13 mouse cellular contexts compared by ENCODE assay signal in genomic region chr14:46418371-46419097, GRCm38 (mm10). TPM values are rescaled to one million over a fixed set of nuclear protein-coding genes. Genes with fewer than 3 reads are reported as not detected.
DNase-seq lines count a peak whose midpoint lies in the region; ATAC-seq and TF ChIP-seq lines count a peak whose summit lies in the region.
"Had no signal": no experiment of that assay in that cellular context is flagged by ENCODE, and none has a peak within 500 bp of the region (broad histone marks: within the 10 kb centered on the region; RNA-seq: fewer than 3 reads in every experiment).

No protein-coding gene starts in this region.

- H3K9me3 ChIP-seq in kidney, embryonic 14.5 days (ENCODE audit: control insufficient read depth, low read length): no peaks in the 10 kb centered on the region
- H3K9me3 ChIP-seq in forebrain, embryonic 15.5 days: no peaks in the 10 kb centered on the region
- H3K9me3 ChIP-seq in midbrain, embryonic 13.5 days: no peaks in the 10 kb centered on the region
- no peaks in the 10 kb centered on the region for H3K9me3 ChIP-seq in liver, postnatal 0 days (ENCODE audit: low read length)
- H3K9me3 ChIP-seq: embryonic facial prominence, embryonic 12.5 days had no signal

- 66% methylated on average over 15 of the region's 15 CpGs for WGBS in kidney, embryonic 14.5 days
- 28% methylated on average over 15 of the region's 15 CpGs for WGBS in forebrain, embryonic 15.5 days
- 45% methylated on average over 15 of the region's 15 CpGs for WGBS in midbrain, embryonic 13.5 days
- WGBS in liver, postnatal 0 days (ENCODE audit: insufficient replicate concordance): 79% methylated on average over 15 of the region's 15 CpGs

- H3K4me3 ChIP-seq in kidney, embryonic 14.5 days (ENCODE audit: low read length): no peak overlapping the region
- H3K4me3 ChIP-seq in forebrain, embryonic 15.5 days: no peak overlapping the region
- no peak overlapping the region for H3K4me3 ChIP-seq in midbrain, embryonic 13.5 days (replicated peaks)
- no peak overlapping the region for H3K4me3 ChIP-seq in liver, postnatal 0 days (ENCODE audit: low read depth, low read length)
- H3K4me3 ChIP-seq: embryonic facial prominence, embryonic 12.5 days had no signal

- H3K27me3 ChIP-seq in kidney, embryonic 14.5 days (ENCODE audit: control insufficient read depth, insufficient read depth, low read length): no peaks in the 10 kb centered on the region
- no peaks in the 10 kb centered on the region for H3K27me3 ChIP-seq in forebrain, embryonic 15.5 days
- H3K27me3 ChIP-seq in midbrain, embryonic 13.5 days: no peaks in the 10 kb centered on the region
- H3K27me3 ChIP-seq in liver, postnatal 0 days (ENCODE audit: insufficient read depth, low read length): no peaks in the 10 kb centered on the region
- H3K27me3 ChIP-seq: embryonic facial prominence, embryonic 12.5 days had no signal

- no peak overlapping the region for H3K4me2 ChIP-seq in kidney, embryonic 14.5 days (replicated peaks; ENCODE audit: low read depth, low read length)
- no peak overlapping the region for H3K4me2 ChIP-seq in forebrain, embryonic 15.5 days (replicated peaks)
- H3K4me2 ChIP-seq in midbrain, embryonic 13.5 days (replicated peaks): no peak overlapping the region
- H3K4me2 ChIP-seq in liver, postnatal 0 days (ENCODE audit: low read depth, low read length): no peak overlapping the region
- H3K4me2 ChIP-seq: embryonic facial prominence, embryonic 12.5 days had no signal

- no peak overlapping the region for H3K9ac ChIP-seq in kidney, embryonic 14.5 days (ENCODE audit: low read depth, low read length)
- no peak overlapping the region for H3K9ac ChIP-seq in forebrain, embryonic 15.5 days (replicated peaks)
- H3K9ac ChIP-seq in midbrain, embryonic 13.5 days (replicated peaks): no peak overlapping the region
- H3K9ac ChIP-seq in liver, postnatal 0 days (replicated peaks): no peak overlapping the region
- H3K9ac ChIP-seq: embryonic facial prominence, embryonic 12.5 days had no signal

- ATAC-seq in kidney, embryonic 14.5 days (ENCODE audit: low FRiP score, low TSS enrichment): peak; percentile 77
- peak; percentile 55; the same call in 1 of the 2 replicates for ATAC-seq in forebrain, embryonic 15.5 days (replicated peaks)
- peak; percentile 67 for ATAC-seq in midbrain, embryonic 13.5 days
- no peak for ATAC-seq in liver, postnatal 0 days

- no peak overlapping the region for H3K27ac ChIP-seq in kidney, embryonic 14.5 days (ENCODE audit: low read depth, low read length)
- no peak overlapping the region for H3K27ac ChIP-seq in forebrain, embryonic 15.5 days (replicated peaks)
- 0 out of 2 replicates have a peak overlapping the region, but pooled peaks have one; percentile 0 for H3K27ac ChIP-seq in midbrain, embryonic 13.5 days
- no peak overlapping the region for H3K27ac ChIP-seq in liver, postnatal 0 days (ENCODE audit: low read depth)
- H3K27ac ChIP-seq: embryonic facial prominence, embryonic 12.5 days had no signal

- H3K4me1 ChIP-seq in kidney, embryonic 14.5 days (ENCODE audit: control insufficient read depth, insufficient read depth, low read length): no peaks in the 10 kb centered on the region
- H3K4me1 ChIP-seq in forebrain, embryonic 15.5 days: peaks cover 5% of the 10 kb centered on the region
- H3K4me1 ChIP-seq in midbrain, embryonic 13.5 days (replicated peaks): peaks cover 10% of the 10 kb centered on the region
- no peaks in the 10 kb centered on the region for H3K4me1 ChIP-seq in liver, postnatal 0 days (ENCODE audit: insufficient read depth)

- no peaks in the 10 kb centered on the region for H3K36me3 ChIP-seq in kidney, embryonic 14.5 days (ENCODE audit: control insufficient read depth, insufficient read depth, low read length)
- H3K36me3 ChIP-seq in forebrain, embryonic 15.5 days: no peaks in the 10 kb centered on the region
- H3K36me3 ChIP-seq in midbrain, embryonic 13.5 days: no peaks in the 10 kb centered on the region
- H3K36me3 ChIP-seq in liver, postnatal 0 days (replicated peaks; ENCODE audit: insufficient read depth, low read length): no peaks in the 10 kb centered on the region
- H3K36me3 ChIP-seq: embryonic facial prominence, embryonic 12.5 days had no signal

- no peak for TF ChIP-seq EP300 in liver, postnatal 0 days (IDR thresholded peaks at IDR 0.05; ENCODE audit: low read depth)

- no peak for TF ChIP-seq CTCF in liver, postnatal 0 days (IDR thresholded peaks at IDR 0.05; ENCODE audit: low read depth)

- peak; percentile 11 to 18 for DNase-seq in cerebellum, postnatal 14 days
- DNase-seq in cerebellum, adult 11-12 months: no peak
- DNase-seq in kidney, adult 18-20 months: no peak
- no peak for DNase-seq in Muller cell, postnatal 12 days (ENCODE audit: inconsistent ontology term)
- DNase-seq in liver, postnatal 0 days: no peak
- DNase-seq: cerebellum, adult 18-20 months; heart, adult 11 months; heart, postnatal 14 days; liver had no signal

RNA-seq across cellular contexts. Expression of gene Bmp4, which starts 28.1 kb away (rescaled TPM):
- polyA plus RNA-seq in kidney, embryonic 14.5 days (2014; fragmentation: Nextera tagmentation; extraction: Ambion mirVana): 23.7 and 31.5 TPM in 2 replicates
- polyA plus RNA-seq in forebrain, embryonic 15.5 days (2015; fragmentation: Nextera tagmentation; extraction: Ambion mirVana): 3.0 and 5.0 TPM in 2 replicates
- polyA plus RNA-seq in midbrain, embryonic 13.5 days (2015; fragmentation: Nextera tagmentation; extraction: Ambion mirVana): 2.6 and 5.7 TPM in 2 replicates
- 1.5 and 1.6 TPM in 2 replicates for polyA plus RNA-seq in liver, postnatal 0 days (2015; fragmentation: Nextera tagmentation; extraction: Ambion mirVana)

RNA-seq across cellular contexts. Expression of gene Gm15217, which starts 39.3 kb away (rescaled TPM):
- polyA plus RNA-seq in kidney, embryonic 14.5 days (2014; fragmentation: Nextera tagmentation; extraction: Ambion mirVana): not detected in 2 replicates
- not detected in 2 replicates for polyA plus RNA-seq in forebrain, embryonic 15.5 days (2015; fragmentation: Nextera tagmentation; extraction: Ambion mirVana)
- polyA plus RNA-seq in midbrain, embryonic 13.5 days (2015; fragmentation: Nextera tagmentation; extraction: Ambion mirVana): not detected in 2 replicates
- polyA plus RNA-seq in liver, postnatal 0 days (2015; fragmentation: Nextera tagmentation; extraction: Ambion mirVana): not detected in 2 replicates

Comparison
In these comparisons a context has a peak if more than half of its experiments do, and no peak if none do; other contexts are left out.
1. DNase-seq: peak in cerebellum, postnatal 14 days (2 of 2); none in cerebellum, adult 11-12 months (single experiment), kidney, adult 18-20 months (single experiment), Muller cell, postnatal 12 days (single experiment) and liver, postnatal 0 days (single experiment).